Mouse (Mus musculus) ovary, adult 18-20 months (tissue): ENCODE results near the gene Slc25a51.

Experiments used
- DNase-seq: peaks from one replicate; pipeline ENCODE4 v3.0.0; 2022; ENCODE audit warnings: low spot score, mixed read lengths

Gene Slc25a51

DNA sequence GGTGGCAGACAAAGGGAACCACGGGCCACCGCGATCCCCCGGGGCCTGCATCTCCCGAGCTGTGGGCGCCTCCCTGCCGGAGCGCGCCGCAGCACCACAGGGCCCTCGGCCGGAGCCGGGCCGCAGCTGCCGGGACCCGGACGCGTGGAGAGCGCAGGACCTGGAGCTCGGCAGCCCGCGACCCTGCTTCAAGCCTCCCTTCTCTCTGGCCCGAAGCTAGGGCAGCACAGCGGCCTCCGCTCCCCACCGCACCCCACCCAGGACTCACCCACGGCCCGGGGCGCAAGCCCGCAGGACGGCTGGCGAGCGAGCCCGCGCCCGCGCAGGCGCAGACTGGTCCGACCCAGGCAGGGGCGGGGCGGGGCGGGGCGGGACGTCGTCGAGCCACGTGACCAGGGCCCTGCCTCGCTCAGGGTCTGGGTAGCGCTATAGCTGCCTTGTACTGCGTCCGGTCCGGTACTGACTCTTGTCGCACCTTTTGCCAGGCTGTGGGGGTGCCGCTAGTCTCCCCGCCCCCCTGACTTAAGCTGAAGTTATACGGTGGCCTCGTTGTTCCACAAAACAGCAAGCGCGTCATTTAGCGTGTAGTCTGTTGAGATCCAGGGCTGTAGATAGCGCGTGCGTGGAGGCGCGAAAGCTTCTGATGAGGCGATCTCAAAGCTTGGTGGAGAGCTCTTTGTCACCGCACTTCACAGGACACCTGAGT lies at the start of gene Slc25a51:
Slc25a51 (minus strand) TSS at position 340 of the 706 bp plus-strand sequence.
- DNase-seq: peak; percentile 83

DNA sequence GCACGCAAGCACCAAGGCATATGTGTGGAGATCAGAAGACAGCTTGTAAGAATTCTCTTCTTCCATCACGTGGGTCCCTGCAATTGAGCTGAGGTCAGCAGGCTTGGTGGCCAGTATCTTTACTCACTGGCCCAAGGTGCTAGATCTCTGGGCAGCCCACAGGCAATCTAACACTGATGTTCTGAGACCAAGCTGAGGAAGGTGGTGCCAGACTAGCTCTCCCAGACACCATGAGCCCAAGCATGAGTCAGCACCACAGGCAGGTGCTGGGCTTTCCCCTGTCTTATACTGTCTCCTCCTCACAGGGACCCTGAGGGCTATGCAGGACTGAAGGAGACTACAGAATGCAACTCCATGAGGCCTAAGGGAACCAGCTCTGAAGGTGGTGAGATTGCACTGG lies 49.0 kb upstream of the Slc25a51 start:
- DNase-seq: no peak

- DNase-seq: no peak
Measured at GRCm38 (mm10) chr4:45455001-45455400, 46.4 kb upstream of the Slc25a51 start.

- DNase-seq: no peak
Measured at GRCm38 (mm10) chr4:45453271-45453851, 44.8 kb upstream of the Slc25a51 start.

GRCm38 (mm10) chr4:45452569-45453111 lies 44.1 kb upstream of the Slc25a51 start:
- no peak for DNase-seq

- DNase-seq: no peak
Measured at GRCm38 (mm10) chr4:45449012-45449411, 40.4 kb upstream of the Slc25a51 start.

DNA sequence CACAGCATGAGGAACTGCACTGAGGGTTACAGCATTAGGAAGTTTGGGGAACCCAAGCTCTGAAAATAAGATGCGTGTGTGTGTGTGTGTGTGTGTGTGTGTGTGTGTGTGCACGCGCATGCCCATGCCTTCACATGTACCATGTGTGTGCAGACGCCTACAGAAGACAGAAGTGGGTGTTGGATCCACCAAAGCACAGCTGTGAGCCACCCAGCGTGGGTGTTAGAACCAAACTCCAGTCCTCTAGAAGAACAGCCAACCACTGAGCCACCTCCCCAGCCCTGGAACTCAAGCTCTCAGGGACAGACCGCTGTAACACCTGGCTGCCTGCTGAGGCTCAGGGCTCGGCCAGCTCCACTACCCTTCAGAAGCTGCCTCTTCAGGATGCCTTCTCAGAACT lies 39.9 kb upstream of the Slc25a51 start:
- no peak for DNase-seq

- no peak for DNase-seq
Measured at GRCm38 (mm10) chr4:45447196-45447595, 38.6 kb upstream of the Slc25a51 start.

DNA sequence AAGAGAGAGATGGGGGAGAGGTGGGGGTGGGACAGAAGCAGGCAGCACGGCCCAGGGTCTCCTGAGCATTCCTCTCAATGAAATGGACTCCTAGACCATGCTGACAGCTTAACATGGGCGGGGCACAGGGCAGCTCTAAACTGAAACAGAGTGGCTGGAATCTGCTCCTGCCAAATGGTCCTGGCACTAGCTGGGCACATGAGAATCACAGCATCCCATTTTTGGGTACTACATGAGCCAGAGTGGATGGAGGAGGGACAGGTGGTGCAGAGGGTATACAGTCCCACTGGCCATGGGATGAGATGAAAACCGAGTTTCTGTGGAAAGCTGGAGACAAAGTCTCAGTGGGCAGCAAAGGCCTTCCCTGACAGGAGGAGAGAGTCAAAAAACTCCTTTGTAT lies 36.7 kb upstream of the Slc25a51 start:
- DNase-seq: no peak

DNA sequence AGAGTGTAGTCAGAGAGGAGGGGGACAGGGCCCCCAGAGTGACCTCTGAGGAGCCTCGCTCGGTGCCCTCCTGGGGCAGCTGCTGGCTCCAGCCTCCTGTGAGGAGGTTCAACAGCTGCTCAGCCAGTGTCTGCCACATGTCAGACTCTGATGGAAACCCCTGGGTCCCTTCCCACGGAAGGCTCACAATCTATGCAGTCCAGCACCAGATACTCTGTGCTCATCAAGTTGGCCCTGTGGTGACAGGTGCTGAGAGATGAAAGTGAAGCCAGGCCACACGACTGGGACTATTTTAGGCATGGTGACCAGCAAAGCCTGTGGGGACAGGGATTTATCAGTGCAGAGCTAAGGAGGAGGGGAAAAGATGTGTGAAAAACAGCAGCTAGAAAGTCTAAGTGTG lies 36.2 kb upstream of the Slc25a51 start:
- no peak for DNase-seq

DNA sequence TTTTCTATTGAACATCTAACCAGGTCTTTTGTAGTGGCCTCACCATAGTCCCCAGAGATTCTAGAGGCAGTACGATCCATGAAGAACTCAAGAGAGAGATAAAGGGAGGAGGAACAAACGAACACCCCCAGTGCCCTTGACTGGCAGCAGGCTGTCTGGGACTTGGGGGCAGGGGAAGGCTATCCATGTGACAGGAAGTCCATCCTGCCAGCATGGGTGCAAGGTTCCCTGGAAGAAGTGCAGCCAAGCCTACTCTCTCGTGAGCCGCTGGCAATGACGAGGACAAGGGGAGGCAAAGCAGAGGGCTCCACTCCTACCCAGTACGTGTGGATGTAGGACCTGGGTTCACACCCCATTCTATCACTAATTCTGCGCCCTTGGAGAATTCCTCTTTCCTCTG lies 35.1 kb upstream of the Slc25a51 start:
- DNase-seq: no peak

DNA sequence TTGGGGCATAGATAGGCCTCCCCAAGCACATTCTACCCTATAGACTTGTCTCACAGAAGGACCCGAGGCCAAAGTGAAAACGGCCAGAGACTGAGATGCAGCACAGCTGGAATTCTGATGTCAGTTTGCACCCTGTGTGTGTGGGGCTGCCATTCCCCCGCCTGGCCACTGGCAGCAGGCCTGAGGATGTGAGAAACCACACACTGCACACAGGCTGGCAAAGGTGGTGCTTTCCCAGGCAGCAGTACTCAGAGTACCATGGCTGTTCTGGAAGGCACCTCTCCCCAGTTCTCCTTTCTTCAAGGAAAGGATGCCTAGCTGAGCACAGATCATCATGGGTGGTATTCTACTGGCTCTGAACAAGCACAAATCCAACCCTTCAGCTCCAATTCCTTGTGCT lies 33.7 kb upstream of the Slc25a51 start:
- no peak for DNase-seq

DNA sequence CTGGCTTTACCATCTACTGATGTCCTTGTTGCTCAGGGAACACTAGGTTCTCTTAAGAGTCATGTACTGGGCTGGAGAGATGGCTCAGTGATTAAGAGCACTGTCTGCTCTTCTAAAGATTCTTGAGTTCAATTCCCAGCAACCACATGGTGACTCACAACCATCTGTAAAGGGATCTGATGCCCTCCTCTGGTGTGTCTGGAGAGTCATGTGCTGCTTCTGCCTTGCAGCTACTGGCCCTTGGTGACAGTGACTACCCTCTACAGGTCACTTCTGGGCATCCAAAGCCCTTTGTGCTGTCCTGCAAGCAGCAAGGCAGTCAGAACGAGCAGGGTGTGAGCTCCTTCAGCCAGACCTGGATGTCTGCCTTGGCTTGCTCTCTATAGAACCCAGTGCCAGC lies 33.2 kb upstream of the Slc25a51 start:
- DNase-seq: no peak

- no peak for DNase-seq
Measured at GRCm38 (mm10) chr4:45439281-45439680, 30.7 kb upstream of the Slc25a51 start.

- no peak for DNase-seq
Measured at GRCm38 (mm10) chr4:45437010-45437409, 28.4 kb upstream of the Slc25a51 start.

GRCm38 (mm10) chr4:45436383-45436913 lies 27.9 kb upstream of the Slc25a51 start:
- no peak for DNase-seq

GRCm38 (mm10) chr4:45435899-45436298 lies 27.3 kb upstream of the Slc25a51 start:
- DNase-seq: no peak

- DNase-seq: no peak
Measured at GRCm38 (mm10) chr4:45434681-45435080, 26.1 kb upstream of the Slc25a51 start.

- DNase-seq: no peak
Measured at GRCm38 (mm10) chr4:45434071-45434470, 25.5 kb upstream of the Slc25a51 start.

DNA sequence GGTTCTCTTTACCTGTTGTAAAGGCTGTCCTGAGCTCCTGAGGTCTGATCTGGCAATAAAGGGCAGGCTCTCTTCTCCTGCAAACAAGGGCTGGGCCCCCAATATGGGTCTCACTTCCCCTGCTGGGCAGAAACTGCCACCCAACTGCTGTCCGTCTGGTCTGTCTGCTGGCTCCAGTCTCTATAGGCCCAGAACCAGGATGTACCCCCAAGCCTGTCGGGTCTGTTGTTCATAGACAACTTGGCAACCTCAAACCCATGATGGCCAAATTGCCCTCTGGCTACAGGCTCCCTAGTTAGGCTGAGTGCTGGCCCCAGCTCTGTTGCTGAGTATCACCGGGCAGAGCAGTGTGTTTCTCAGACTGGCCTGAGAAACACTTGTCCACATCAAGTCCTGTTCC lies 23.2 kb upstream of the Slc25a51 start:
- DNase-seq: no peak

DNA sequence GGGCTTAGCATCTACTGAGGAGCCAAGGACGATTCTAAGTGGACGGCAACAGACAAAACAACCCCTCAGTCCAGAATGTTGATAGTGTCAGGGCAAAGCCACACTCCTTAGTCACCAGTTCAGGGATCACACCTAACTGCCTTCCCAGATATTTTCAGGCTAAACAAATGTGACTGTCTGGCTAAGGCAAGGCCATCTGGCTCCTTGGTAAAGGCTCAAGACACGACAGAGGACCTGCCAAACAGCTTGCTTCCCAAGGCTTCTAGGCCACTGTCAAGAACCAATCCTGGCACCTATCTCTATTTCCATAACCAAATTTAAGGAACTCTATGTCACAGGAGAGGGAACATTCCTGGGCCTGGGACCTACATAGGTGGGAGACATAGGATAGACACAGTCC lies 22.8 kb upstream of the Slc25a51 start:
- peak; percentile 37 for DNase-seq

- DNase-seq: no peak
Measured at GRCm38 (mm10) chr4:45429451-45429850, 20.9 kb upstream of the Slc25a51 start.

GRCm38 (mm10) chr4:45426724-45427457 lies 18.3 kb upstream of the Slc25a51 start:
- DNase-seq: no peak
